Mouse (Mus musculus): Measurements from ENCODE around the gene Angptl4. TPM values are rescaled to one million over a fixed set of nuclear protein-coding genes. Genes with fewer than 3 reads are reported as not detected.
A peak's percentile ranks its signal among the peaks of the same experiment; 100 is the strongest.

The Angptl4 gene
- total RNA-seq, 2 experiments from 2014 or later = 47.8 to 111 TPM

DNA sequence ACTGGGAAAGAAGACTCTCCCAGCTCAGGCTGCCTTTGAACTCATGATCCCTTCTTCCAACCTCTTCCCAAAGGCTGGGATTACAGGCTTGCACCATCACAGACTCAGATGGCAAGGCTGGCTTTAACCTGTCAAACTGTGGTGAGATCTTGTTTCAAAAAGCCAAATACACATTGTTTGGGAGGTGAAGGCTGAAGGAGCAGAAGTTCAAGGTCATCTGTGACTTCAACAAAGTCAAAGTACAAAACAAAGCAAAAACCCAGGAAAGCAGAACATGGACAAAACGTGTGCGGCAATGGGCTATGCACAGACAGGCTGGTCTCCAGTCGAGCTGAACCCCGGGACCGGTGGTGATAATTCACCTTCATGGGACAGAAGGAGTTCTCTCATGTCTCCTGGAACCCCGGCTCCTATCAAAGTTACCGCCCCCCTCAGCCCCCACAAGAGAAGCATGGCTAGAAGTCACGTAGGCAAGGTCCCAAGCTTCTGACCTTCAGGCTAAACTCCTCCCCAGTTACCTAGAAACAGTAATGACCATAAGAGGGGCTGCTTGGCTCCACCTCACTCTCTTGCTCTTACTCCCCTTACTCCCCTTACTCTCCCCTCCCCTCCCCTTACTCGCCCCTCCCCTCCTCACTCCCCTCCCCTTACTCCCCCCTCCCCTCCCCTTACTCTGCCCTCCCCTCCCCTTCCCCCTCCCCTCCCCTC is 25.7 kb upstream of the Angptl4 start:
- DNase-seq (ENCODE audit: low spot score in 2 of 2) = no peak

DNA sequence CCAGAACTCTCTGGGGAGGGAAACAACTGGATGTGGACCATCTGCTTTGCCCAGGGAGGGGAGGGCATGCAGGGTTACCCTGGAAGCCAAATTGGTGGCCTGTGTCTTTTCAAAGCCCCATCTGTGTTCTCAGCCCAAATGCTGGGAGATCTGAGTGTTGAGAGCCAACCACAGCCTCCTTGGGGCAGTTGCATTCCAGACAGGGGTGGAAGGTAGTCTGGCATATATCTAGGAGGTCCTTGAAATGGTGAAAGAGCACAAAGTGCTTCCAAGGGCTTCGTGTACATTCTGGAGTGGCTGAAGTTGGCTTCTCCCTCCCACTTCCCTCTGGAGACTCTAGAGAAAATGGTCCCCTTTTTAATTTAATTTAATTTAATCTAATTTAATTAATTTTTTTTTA is 23.1 kb upstream of the Angptl4 start:
- DNase-seq (ENCODE audit: low spot score in 2 of 2) = no peak

DNA sequence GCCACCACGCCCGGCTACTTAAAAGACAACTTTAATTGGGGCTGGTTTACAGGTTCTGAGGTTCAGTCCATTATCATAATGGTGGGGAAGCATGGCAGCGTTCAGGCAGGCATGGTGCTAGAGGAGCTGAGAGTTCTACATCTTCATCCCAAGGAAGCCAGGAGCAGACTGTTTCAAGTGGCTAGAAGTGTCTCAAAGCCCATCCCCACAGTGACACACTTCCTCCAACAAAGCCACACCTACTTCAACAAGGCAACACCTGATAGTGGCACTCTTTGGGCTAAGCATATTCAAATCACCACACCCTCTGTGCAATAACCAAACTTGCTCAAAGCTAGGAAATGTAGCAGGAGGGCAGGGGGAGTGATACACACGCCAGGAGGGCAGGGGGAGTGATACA is 22.6 kb upstream of the Angptl4 start:
- no peak for DNase-seq (ENCODE audit: low spot score in 2 of 2)

DNA sequence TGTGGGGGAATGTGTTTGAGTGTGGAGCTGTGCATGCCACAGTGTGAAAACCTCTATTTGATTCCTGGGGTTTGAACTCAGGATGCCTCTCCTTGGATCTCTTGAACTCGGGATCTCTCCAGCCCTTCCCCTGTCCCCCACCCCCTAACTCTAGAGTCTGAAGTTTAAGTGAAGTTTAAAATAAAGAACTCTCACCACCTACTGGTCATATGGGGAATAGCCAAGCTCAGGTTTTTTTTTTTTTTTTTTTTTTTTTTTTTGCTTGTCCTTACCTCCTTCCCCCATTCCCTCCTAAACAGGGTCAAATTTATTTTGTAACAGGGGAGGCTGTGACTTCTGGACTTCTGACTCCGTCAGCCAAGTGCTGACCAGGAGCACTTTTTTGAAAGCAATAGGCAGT is 20.6 kb upstream of the Angptl4 start:
- no peak for DNase-seq (ENCODE audit: low spot score in 2 of 2)

DNA sequence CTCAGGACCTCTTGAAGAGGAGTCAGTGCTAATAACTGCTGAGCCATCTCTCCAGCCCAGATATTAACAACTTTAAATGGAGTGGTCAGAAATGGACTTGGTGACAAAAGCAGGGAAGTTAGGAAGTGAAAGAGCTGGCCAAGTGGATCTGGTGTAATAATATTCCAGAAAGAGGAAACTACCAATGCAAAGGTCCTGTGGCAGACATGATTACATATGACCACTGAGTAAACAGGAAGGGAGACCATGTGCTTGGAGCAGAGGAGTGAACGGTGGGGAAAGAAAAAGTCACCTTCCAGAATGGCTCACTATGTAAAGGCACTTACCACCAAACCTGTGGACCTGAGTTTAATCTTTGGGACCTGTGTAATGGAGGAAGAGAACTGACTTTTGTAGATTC is 17.6 kb upstream of the Angptl4 start:
- no peak for DNase-seq (ENCODE audit: low spot score in 2 of 2)

DNA sequence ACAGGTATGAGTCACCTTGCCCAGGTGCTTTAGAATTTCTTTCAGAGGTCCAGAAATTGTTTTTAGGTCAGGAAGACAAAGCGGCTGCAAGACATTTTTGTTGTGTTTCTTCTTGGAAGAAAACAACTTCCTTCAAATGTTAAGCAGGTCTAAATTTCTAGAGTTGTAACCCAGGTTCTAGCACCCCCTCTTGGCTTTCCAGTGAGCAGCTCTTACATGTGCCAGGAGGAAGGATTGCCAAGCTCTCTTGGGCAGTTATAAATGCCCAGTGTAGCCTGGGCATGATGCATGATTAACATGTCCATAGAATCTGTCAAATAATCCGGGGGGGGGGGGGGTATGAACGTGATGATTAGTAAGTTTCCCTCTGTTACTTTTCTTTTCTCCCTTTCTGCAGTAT is 16.7 kb upstream of the Angptl4 start:
- DNase-seq (ENCODE audit: low spot score in 2 of 2) = no peak

DNA sequence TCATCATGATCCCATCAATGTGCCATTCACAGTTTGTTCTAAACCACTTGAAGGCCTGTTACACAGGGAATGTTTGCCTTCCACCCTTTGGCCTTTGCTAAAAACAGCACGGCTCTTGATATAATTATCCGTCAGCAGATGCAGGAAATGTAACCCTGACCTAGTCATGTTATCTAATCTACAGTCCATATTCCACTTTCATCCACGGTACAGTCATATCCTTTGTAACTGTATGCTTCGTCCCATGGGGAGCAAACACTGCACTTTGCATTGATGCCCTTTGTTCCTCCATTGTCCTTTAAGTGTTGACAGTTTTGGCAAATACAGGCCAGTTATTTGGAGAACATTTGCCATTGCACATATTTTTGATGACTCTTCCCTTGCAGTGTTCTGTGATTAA is 7.1 kb upstream of the Angptl4 start:
- no peak for DNase-seq (ENCODE audit: low spot score in 2 of 2)

DNA sequence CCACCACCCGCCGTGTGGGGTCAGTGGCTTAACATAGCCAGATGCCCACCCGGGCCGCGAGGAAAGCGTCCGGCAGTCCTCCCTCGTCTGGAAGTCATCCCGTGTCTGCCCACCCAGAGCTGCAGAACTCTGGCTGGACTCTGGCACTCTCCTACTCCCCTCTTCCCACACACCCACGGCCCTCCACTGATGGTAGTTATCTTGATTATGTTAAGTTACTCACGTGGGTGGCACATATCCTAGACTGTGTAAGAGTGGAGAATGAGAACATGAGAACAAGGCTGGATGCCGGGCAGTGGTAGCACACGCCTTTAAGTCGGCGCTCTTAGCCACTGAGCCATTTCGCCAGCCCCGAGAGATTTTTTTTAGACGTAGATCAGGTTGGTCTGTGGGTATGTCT is 4.7 kb upstream of the Angptl4 start:
- DNase-seq (ENCODE audit: low spot score in 2 of 2) = no peak

DNA sequence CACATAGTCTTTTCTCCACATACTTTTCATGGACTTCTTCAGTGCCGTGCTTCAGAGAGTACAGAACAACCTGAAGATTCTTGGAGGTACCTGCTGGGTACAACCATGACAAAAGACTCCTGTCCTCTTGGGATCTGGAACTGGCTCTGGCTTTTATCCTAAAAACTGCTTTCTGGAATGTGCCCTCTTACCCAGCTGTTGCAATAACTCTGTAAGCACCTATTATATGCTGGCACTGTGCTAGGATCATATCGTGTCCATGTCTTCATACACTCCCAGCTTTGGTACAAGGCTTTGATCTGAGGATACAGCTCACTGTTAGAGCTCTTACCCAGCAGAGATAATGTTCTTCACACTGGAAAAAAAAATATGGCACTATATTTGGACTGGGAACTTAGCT is 3.3 kb upstream of the Angptl4 start:
- no peak for DNase-seq (ENCODE audit: low spot score in 2 of 2)

DNA sequence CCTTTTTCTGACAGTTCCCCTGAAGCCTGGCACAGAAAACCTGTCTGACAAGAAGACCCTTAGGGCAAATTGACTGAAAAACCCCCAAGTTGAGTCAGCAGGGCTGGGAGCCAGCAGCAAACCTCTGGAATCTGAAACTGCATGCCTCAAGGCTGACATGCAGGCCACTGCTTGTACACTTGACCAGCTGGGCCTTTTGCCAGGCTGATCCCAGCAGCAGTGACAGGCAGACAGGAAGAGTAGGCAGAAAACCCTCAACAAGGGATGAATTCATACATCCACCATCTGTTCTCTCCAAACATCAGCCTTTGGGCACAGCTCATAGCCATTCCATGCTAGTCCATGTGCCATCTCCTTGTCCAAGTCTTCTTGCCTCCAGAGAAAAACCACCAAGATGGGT is 1.8 kb upstream of the Angptl4 start:
- peak; percentile 70 to 72 for DNase-seq (ENCODE audit: low spot score in 2 of 2)

DNA sequence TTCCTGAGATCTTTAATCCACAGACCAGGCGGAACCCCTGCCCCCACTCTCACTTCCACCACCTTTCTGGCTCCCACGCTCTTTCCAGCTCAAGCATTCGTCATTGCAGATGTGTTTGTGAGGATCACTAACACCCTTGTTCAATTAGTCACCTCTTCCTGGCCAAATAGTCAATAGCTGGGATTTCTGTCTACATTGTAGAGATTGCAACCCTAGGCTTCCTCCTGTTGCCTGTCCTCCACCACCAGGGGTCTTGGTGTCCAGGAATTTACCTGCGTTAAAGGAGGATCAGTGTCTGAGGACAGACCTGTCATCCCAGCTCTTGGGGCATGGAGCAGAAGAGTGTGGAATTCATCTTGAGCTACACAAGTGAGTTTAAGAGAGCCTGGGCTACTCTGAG is 437 bp upstream of the Angptl4 start:
- no peak for DNase-seq (ENCODE audit: low spot score in 2 of 2)

DNA sequence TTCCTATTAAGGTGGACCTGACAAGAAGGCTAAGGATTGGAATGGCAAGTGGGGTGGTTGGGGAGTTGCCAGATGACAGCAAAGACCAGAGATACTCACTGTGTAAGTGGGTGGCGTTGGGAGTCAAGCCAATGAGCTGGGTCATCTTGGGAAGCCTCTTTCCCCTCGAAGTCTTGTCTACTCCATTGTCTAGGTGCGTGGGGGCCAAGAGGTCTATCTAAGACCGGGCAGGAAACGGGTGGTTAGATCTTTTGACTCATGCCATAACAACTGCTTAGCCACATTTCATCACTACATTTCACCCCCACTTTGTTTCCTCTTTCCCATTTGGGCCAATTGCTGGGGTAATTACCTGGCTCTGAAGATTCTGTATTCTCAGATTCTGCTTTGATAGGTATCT is 1.2 kb downstream of the Angptl4 start:
- peak in 1 of 2 experiments; percentile 52 for DNase-seq (ENCODE audit: low spot score in 2 of 2)

DNA sequence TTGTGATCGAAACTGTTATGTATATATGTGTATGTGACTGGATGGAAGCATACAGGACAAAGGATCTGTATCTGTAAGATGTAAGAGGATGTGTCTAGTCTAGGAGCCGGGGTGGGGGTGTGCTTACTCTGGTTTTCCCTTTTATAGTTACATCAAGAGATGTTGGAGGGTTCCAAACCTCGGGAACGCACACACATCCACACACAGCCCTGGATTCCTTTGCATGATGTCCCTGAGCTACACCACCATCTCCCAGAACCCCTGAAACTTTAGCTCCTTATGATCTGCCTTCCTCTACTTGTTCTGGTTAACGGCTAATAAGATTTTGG is 1.7 kb downstream of the Angptl4 start:
- DNase-seq (ENCODE audit: low spot score in 2 of 2) = no peak

DNA sequence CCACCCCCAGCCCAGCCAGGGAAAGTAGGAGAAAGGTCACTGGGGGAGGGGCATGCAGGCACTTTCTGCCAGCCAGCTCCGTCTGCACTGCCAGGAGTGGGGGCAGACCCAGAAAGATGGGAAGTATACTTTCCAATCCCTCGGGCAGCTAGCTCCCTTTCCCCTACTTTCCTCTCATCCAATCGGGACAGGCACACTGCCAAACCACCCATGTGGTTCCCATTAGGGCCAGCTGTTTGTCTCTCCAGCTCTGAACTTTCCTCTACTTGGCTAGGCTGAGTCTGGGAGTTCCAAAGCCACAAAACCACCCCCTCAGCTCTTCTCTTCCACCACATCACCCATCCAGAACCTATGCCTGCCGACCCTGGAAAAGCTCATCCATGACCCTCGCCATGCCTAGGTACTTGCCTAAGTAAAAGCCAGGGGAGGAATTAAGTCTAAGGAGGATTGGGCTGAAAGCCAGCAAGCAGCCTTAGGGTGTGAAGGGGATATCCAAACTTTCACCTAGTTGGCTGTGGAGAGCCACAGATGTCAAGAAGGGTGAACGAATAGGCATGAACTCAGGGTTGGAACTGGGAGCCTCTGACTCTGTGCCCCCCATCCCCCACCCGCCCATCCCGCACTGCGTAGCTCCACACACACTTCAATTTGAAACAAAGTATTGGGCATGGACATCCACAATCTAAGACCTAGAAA is 2.2 kb downstream of the Angptl4 start:
- DNase-seq (ENCODE audit: low spot score in 2 of 2) = peak; percentile 72 to 86

DNA sequence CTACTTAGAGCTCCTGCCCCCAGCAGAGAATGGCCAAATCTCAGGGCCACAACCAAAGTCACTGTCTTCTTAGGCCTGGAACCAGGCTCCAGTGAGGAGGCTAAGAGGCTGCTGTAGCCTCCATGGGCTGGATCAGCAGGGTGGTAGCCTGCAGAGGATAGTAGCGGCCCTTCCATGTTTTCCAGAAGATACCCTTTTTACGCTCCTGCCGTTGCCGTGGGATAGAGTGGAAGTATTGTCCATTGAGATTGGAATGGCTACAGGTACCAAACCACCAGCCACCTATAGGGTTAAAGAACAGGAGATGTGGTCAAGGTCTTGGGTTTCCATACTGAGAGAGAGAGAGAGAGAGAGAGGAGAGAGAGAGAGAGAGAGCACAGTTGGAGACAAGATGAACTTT is 6.3 kb downstream of the Angptl4 start:
- DNase-seq (ENCODE audit: low spot score in 2 of 2) = no peak

DNA sequence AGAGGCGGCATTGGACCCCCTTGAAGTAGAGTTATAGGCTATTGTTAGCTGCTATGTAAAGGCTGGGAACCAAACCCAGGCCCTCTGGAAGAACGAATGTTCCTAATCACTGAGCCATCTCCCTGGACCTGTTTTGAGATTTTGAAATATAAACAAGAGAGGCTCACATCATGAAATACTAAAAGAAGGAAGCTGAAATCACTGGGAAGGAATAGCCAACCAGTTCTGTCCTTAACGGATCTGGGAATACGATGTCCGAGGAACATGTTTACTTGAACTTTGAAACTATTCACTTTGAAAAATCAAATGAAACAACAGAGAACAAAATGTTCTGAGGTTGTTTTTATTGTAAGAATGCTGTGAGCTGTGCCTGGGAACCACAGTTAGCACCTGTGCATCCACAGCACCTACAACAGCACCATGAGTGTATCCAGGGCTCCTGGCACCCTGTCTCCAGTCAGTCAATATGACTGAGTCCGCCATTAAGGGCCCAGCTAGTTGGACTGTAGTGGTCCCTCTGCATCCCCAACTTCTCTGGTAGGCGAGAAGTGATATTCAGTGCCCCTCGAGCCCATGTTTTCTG is 7.0 kb downstream of the Angptl4 start:
- no peak for DNase-seq (ENCODE audit: low spot score in 2 of 2)

DNA sequence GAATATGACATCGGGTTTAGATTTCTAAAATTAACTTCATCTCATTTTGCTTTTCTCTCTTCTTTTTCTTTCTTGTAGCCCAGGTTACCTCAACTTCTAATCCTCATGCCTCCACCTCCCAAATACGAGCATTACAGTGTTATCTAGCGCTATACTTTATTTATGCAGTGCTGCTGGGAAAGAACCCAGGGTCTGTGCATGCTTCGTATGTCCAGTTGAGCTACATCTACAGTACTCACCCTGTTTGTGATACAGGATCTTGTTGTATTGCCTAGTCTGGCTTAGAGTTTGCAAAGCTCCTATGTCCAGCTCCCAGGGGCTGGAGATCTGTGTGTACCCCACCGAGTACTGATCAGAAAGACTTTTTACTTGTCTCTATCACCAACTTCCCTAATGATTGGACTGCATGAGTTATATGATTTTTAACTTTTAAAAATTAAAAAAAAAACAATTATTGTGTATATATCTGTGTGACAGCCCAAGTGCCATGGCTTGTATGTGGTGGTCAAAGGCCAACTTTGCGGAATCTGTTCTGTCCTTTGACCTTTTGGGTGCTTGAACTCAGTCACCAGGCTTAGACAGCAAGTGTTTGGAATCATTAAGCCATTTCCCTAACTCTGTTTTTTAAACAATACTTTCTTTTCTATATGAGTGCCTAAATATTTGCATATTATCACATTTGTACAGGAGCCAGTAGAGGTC is 7.6 kb downstream of the Angptl4 start:
- DNase-seq (ENCODE audit: low spot score in 2 of 2) = no peak

DNA sequence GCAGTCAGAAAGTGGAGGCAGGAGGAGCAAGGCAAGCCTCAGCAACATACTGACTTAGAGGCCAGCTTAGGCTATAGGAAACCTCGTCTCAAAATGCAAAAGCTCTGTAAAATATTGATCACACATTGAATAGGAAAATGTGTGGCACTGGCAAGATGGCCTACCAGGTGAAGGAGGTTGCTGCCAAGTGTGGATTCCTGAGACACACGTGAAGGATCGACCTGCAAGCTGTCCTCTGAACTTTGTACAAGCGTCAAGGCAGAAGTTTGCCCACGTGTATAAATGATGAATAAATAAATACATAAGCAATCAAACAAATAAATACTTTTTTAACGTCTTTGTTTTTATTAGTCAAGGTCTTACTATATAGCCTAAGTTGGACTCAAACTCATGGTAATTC is 8.2 kb downstream of the Angptl4 start:
- no peak for DNase-seq (ENCODE audit: low spot score in 2 of 2)

DNA sequence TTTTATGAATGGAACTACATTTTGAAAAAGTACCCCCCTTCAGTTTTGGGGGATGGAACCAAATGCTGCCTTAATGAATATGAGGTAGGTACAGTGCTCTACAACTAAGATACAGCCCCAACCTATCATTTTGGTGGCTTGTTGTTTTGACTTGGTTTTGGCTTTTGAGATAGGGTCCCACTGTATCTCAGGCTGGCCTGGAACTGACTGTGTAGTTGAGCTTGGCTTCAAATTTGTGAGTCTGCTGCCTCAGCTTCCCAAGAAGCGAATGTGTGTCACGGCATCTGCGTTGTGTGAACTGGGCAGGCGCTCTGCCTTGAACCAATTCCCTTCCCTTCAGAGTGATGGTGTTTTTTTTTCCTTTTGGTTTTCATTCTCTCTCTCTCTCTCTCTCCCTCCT is 10.0 kb downstream of the Angptl4 start:
- DNase-seq (ENCODE audit: low spot score in 2 of 2) = no peak

DNA sequence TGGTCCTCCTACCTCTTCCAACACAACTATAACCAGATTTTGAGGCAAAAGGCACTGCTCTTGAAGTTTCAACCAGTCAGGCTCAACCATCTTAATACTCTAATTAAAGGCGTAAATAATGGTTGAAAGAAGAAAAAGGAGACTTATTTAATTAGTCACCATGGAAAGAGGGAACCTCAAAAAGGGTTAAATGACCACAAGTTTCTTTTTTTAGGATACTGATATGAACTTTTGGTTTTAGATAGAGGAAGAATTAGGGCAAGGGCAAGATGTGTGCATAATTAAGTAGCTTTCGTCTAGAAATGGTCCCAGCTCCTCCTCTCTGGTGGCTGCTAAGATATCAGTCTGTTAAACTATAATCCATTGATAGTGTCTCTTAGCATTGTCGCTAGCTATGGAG is 15.2 kb downstream of the Angptl4 start:
- DNase-seq (ENCODE audit: low spot score in 2 of 2) = no peak

DNA sequence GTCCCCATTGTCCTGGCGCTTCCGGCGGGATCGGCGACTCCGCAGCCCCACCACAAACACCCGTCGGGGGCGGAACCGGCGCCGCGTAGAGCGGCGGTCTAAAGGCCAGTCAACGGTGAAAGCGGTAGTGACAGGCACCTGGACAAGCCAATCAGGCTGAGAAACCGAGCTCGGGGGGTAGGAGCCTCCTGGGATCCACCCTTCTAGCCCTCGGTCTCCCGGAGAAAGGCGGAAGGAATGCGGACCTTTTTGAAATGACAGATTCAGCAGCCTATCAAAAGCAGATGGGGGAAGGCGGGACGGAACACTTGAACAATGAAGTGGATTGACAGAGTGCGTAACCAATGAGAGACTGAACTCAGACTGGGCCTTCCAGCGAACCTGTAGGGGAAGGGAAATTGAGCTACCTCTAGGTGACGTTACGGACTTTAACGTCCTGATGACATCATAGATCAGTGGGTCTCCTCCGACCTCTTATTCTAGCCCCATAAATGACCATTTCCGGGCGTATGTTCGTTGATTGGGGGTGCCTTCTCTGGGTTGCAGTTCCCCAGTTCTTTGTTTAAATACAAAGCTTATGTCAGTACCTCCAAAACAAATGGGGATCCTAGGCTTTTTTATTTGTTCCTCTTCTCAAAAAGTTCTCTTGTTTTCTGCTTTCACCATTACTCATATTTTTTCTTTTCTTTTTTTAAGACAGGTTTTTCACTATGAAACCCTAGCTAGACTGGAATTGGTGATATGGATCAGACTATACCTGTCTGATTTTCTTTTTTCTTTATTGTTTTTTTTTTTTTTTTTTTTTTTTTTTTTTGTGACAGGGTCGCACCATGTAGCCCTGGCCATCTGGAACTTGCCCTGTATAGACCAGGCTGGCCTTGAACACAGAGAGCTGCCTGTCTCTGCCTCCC is 21.1 kb downstream of the Angptl4 start, which contains the start of gene Rab11b:
Gene Rab11b (minus strand): TSS at position 276 of the 911 bp plus-strand sequence.
- DNase-seq (ENCODE audit: low spot score in 2 of 2) = peak; percentile 95 to 96

All from adrenal gland, adult 18-20 months (tissue).